Mouse (Mus musculus): ENCODE data around the gene Bmi1. TPM values are rescaled to one million over a fixed set of nuclear protein-coding genes. Genes with fewer than 3 reads are reported as not detected.

The Bmi1 gene
- polyA plus RNA-seq, 1 experiment from 2014 or later = 25.9 TPM

GRCm38 (mm10) chr2:18672766-18673164 lies 4.1 kb upstream of the Bmi1 start:
- no peaks in the 10 kb centered on the region for H3K9me3 ChIP-seq (ENCODE audit: control insufficient read depth, low read length)
- H3K36me3 ChIP-seq (ENCODE audit: control insufficient read depth, insufficient read depth, low read length) = no peaks in the 10 kb centered on the region
- H3K4me3 ChIP-seq (ENCODE audit: low read depth, low read length) = peak overlapping the region; percentile 85
- H3K27ac ChIP-seq (replicated peaks; ENCODE audit: low read depth, low read length) = peak overlapping the region; percentile 96
- peak overlapping the region; percentile 82 for H3K4me2 ChIP-seq (ENCODE audit: low read depth, low read length)
- 0% methylated on average over 10 of the region's 11 CpGs for WGBS
- ATAC-seq (ENCODE audit: low read depth) (no peak), DNase-seq (ENCODE audit: low spot score) (peak; percentile 39)
- H3K9ac ChIP-seq (ENCODE audit: low read depth, low read length) = peak overlapping the region; percentile 98
- peaks cover 5% of the 10 kb centered on the region; the same call in 1 of the 2 replicates for H3K27me3 ChIP-seq (replicated peaks; ENCODE audit: control insufficient read depth, insufficient read depth, low read length)
- peaks cover 5% of the 10 kb centered on the region; the same call in 1 of the 2 replicates for H3K4me1 ChIP-seq (ENCODE audit: control insufficient read depth, insufficient read depth, low read length)

DNA sequence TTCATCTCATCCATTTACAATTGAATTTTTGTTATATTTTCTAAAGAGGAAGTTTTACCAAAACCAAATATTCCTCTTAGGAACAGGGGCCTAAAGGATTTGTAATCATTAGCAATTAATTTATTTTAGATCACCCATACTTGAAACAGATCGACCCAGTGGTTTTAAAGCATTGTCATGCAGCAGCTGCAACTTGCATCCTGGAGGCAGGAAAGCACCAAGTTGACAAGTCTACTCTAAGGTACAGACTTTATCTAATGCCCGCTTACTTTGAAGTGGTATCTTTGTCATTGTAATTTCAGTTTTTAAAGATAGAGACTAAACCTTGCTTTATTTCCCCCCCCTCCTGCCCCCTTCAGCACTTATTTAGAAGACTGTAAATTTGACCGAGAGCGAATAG lies 3.1 kb upstream of the Bmi1 start:
- Histone ChIP-seq H3K4me3 (ENCODE audit: low read depth, low read length) (0 out of 2 replicates have a peak overlapping the region, but pooled peaks have one; percentile 85), H3K9me3 (ENCODE audit: control insufficient read depth, low read length) (no peaks in the 10 kb centered on the region), H3K36me3 (ENCODE audit: control insufficient read depth, insufficient read depth, low read length) (no peaks in the 10 kb centered on the region), H3K27ac (replicated peaks; ENCODE audit: low read depth, low read length) (no peak overlapping the region), H3K9ac (ENCODE audit: low read depth, low read length) (no peak overlapping the region), H3K4me1 (ENCODE audit: control insufficient read depth, insufficient read depth, low read length) (peaks cover 10% of the 10 kb centered on the region; the same call in 1 of the 2 replicates), H3K27me3 (replicated peaks; ENCODE audit: control insufficient read depth, insufficient read depth, low read length) (peaks cover 5% of the 10 kb centered on the region; the same call in 1 of the 2 replicates), H3K4me2 (ENCODE audit: low read depth, low read length) (peak overlapping the region; percentile 82)
- ATAC-seq (ENCODE audit: low read depth) = no peak
- WGBS = 52% methylated on average over 4 of the region's 4 CpGs
- DNase-seq (ENCODE audit: low spot score) = no peak

DNA sequence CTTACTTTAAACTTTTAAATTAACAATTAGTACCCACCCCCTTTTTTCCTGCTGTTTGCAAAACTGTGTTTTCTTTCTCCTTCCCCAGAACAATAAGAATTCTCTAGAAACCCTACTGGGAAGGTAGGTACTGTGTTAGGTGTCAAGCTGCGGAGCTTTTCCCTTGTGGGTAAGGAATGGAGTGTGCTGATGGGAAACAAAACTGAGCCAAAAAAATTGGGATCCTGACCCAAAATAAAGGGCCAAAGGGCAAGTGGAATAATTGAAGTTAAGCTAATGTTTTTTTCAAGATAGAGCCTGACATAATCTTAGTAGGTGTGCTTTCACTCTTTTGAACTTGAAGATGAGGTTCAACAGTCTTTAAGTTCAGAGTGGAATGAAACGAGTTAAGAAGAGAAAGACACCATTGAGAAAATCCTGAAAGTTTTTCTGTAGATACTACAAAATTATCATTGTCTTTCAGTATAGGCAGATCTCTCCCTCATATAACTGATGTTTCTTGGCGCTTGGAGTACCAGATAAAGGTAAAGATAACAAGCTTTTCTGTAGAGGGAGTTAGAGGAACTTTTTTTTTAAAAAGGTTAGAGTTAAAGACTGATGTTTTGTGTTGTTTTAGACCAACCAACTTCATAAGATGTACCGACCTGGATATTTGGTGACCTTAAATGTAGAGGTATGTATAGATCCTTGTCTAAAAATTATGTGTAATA lies 2.5 kb upstream of the Bmi1 start:
- Histone ChIP-seq H3K9me3 (ENCODE audit: control insufficient read depth, low read length) (no peaks in the 10 kb centered on the region), H3K9ac (ENCODE audit: low read depth, low read length) (no peak overlapping the region), H3K36me3 (ENCODE audit: control insufficient read depth, insufficient read depth, low read length) (no peaks in the 10 kb centered on the region), H3K4me2 (ENCODE audit: low read depth, low read length) (peak overlapping the region; percentile 82; the same call in 1 of the 2 replicates), H3K27me3 (replicated peaks; ENCODE audit: control insufficient read depth, insufficient read depth, low read length) (peaks cover 10% of the 10 kb centered on the region), H3K4me1 (ENCODE audit: control insufficient read depth, insufficient read depth, low read length) (peaks cover 10% of the 10 kb centered on the region; the same call in 1 of the 2 replicates), H3K27ac (replicated peaks; ENCODE audit: low read depth, low read length) (no peak overlapping the region), H3K4me3 (ENCODE audit: low read depth, low read length) (no peak overlapping the region)
- no peak for DNase-seq (ENCODE audit: low spot score)
- WGBS = 68% methylated on average over 4 of the region's 4 CpGs
- ATAC-seq (ENCODE audit: low read depth) = no peak

DNA sequence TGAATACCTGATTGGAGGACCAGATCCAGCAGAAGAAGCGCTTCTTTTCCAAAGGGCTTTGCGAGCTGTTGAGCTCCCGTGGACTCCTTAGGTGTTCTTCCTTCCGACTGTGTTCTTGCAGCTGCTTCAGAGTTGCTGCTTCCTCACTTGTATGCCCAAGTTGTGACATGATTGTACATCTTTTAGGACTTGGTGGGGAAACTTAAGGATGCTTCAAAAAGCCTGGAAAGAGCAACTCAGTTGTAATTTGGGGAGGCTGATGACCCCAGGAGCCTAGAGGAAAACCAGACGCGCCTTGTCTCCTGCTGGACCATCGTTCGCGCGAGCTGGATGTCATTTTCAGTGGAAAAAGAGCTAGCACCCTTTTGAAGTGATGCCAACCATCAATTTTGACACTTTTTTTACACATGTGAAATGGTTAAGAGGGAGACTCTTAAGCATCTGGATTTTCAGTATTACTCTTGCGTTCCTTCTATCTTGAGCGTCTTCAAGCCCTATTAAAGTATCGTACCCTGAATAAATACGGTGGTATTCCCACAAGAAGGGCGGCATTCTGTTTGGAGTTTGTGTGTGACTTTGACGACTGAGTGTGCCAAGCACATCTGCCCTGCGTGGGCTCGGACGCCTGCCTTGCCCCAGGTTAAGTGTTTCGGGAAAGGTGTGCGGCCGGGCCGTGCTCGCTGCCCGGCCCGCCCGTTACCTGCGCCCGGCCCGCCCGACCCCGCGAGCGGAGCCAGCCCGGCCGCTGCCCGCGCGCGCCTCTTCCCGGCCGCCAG lies 949 bp upstream of the Bmi1 start:
- H3K36me3 ChIP-seq (ENCODE audit: control insufficient read depth, insufficient read depth, low read length) = no peaks in the 10 kb centered on the region
- H3K27me3 ChIP-seq (replicated peaks; ENCODE audit: control insufficient read depth, insufficient read depth, low read length) = peaks cover 17% of the 10 kb centered on the region
- H3K4me1 ChIP-seq (ENCODE audit: control insufficient read depth, insufficient read depth, low read length) = peaks cover 18% of the 10 kb centered on the region
- ATAC-seq (ENCODE audit: low read depth) (no peak), DNase-seq (ENCODE audit: low spot score) (peak; percentile 26)
- H3K27ac ChIP-seq (replicated peaks; ENCODE audit: low read depth, low read length) = peak overlapping the region; percentile 92
- no peaks in the 10 kb centered on the region for H3K9me3 ChIP-seq (ENCODE audit: control insufficient read depth, low read length)
- 13% methylated on average over 39 of the region's 42 CpGs for WGBS
- H3K9ac ChIP-seq (ENCODE audit: low read depth, low read length) = peak overlapping the region; percentile 94
- peak overlapping the region; percentile 78 for H3K4me3 ChIP-seq (ENCODE audit: low read depth, low read length)
- H3K4me2 ChIP-seq (ENCODE audit: low read depth, low read length) = peak overlapping the region; percentile 89

DNA sequence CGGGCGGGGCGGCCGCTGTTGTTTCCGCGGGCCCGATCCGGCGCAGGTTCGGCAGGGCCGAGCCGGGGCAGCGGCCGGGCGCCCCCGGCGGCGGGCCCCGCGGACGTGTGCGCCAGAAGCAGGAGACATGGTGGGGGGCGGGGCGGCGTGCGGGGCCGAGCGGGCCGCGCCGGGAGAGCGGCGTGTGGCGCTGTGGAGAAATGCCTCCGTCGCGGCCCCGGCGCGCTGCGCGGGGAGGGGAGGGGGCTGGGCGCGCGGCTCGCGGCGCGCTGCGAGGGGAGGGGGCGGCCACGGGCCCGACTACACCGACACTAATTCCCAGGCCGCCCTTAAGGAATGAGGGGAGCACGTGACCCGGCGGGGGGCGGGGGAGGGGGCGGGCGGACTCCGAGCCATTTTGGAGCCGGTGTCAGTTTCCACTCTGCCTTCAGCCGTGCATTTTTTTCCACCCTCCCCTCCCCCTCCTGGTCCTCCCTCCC lies 322 bp upstream of the Bmi1 start:
- H3K4me3 ChIP-seq (ENCODE audit: low read depth, low read length) = peak overlapping the region; percentile 78
- DNase-seq (ENCODE audit: low spot score) = peak; percentile 96
- H3K9me3 ChIP-seq (ENCODE audit: control insufficient read depth, low read length) = no peaks in the 10 kb centered on the region
- WGBS = 0% methylated on average over 9 of the region's 64 CpGs
- peak; percentile 92 for ATAC-seq (ENCODE audit: low read depth)
- H3K4me1 ChIP-seq (ENCODE audit: control insufficient read depth, insufficient read depth, low read length) = peaks cover 21% of the 10 kb centered on the region
- peak overlapping the region; percentile 92 for H3K27ac ChIP-seq (replicated peaks; ENCODE audit: low read depth, low read length)
- H3K36me3 ChIP-seq (ENCODE audit: control insufficient read depth, insufficient read depth, low read length) = no peaks in the 10 kb centered on the region
- peaks cover 19% of the 10 kb centered on the region for H3K27me3 ChIP-seq (replicated peaks; ENCODE audit: control insufficient read depth, insufficient read depth, low read length)
- H3K9ac ChIP-seq (ENCODE audit: low read depth, low read length) = peak overlapping the region; percentile 94
- H3K4me2 ChIP-seq (ENCODE audit: low read depth, low read length) = peak overlapping the region; percentile 89

- Histone ChIP-seq H3K4me1 (ENCODE audit: control insufficient read depth, insufficient read depth, low read length) (peaks cover 21% of the 10 kb centered on the region), H3K9ac (ENCODE audit: low read depth, low read length) (peak overlapping the region; percentile 94), H3K4me2 (ENCODE audit: low read depth, low read length) (peak overlapping the region; percentile 89), H3K27ac (replicated peaks; ENCODE audit: low read depth, low read length) (no peak overlapping the region), H3K36me3 (ENCODE audit: control insufficient read depth, insufficient read depth, low read length) (peaks cover 5% of the 10 kb centered on the region; the same call in 1 of the 2 replicates), H3K4me3 (ENCODE audit: low read depth, low read length) (peak overlapping the region; percentile 78), H3K9me3 (ENCODE audit: control insufficient read depth, low read length) (no peaks in the 10 kb centered on the region), H3K27me3 (replicated peaks; ENCODE audit: control insufficient read depth, insufficient read depth, low read length) (peaks cover 24% of the 10 kb centered on the region)
- under 1% methylated on average over 32 of the region's 55 CpGs for WGBS
- peak; percentile 48 for DNase-seq (ENCODE audit: low spot score)
- no peak for ATAC-seq (ENCODE audit: low read depth)
Observed at GRCm38 (mm10) chr2:18677631-18678471, 1.0 kb downstream of the Bmi1 start.

DNA sequence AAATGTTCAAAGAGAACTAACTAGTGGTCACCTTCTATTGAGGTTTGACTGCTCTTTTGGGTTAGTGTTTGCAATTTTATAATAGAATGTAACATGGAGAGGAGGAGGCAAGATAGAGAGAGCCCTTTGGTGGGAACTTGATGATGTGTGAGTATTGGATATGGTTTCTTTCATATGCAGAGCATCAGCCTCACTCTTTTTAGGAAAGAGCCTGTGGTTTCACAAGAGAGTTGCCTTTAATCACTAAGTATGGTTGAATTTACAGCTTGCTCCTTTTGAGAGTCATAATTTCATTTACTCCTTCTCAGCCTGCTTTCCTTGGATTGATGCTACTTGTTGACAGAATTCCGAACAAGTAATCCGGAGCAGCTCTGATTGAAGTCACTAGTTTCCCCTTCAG lies 2.9 kb downstream of the Bmi1 start:
- 49% methylated on average over 2 of the region's 2 CpGs for WGBS
- H3K27me3 ChIP-seq (replicated peaks; ENCODE audit: control insufficient read depth, insufficient read depth, low read length) = peaks cover 28% of the 10 kb centered on the region
- H3K4me2 ChIP-seq (ENCODE audit: low read depth, low read length) = no peak overlapping the region
- H3K4me3 ChIP-seq (ENCODE audit: low read depth, low read length) = no peak overlapping the region
- H3K4me1 ChIP-seq (ENCODE audit: control insufficient read depth, insufficient read depth, low read length) = peaks cover 18% of the 10 kb centered on the region
- no peak overlapping the region for H3K9ac ChIP-seq (ENCODE audit: low read depth, low read length)
- no peak overlapping the region for H3K27ac ChIP-seq (replicated peaks; ENCODE audit: low read depth, low read length)
- peaks cover 20% of the 10 kb centered on the region for H3K36me3 ChIP-seq (ENCODE audit: control insufficient read depth, insufficient read depth, low read length)
- ATAC-seq (ENCODE audit: low read depth) (no peak), DNase-seq (ENCODE audit: low spot score) (no peak)
- no peaks in the 10 kb centered on the region for H3K9me3 ChIP-seq (ENCODE audit: control insufficient read depth, low read length)

GRCm38 (mm10) chr2:18680501-18680900 lies 3.7 kb downstream of the Bmi1 start:
- DNase-seq (ENCODE audit: low spot score) = no peak
- Histone ChIP-seq H3K27me3 (replicated peaks; ENCODE audit: control insufficient read depth, insufficient read depth, low read length) (peaks cover 28% of the 10 kb centered on the region), H3K36me3 (ENCODE audit: control insufficient read depth, insufficient read depth, low read length) (peaks cover 20% of the 10 kb centered on the region), H3K4me2 (ENCODE audit: low read depth, low read length) (peak overlapping the region; percentile 88), H3K9ac (ENCODE audit: low read depth, low read length) (peak overlapping the region; percentile 56), H3K4me3 (ENCODE audit: low read depth, low read length) (peak overlapping the region; percentile 42), H3K27ac (replicated peaks; ENCODE audit: low read depth, low read length) (no peak overlapping the region), H3K4me1 (ENCODE audit: control insufficient read depth, insufficient read depth, low read length) (peaks cover 18% of the 10 kb centered on the region), H3K9me3 (ENCODE audit: control insufficient read depth, low read length) (no peaks in the 10 kb centered on the region)
- WGBS = 1% methylated on average over 4 of the region's 4 CpGs
- ATAC-seq (ENCODE audit: low read depth) = no peak
